Mouse (Mus musculus): Measurements from ENCODE around the gene Prn.

DNA sequence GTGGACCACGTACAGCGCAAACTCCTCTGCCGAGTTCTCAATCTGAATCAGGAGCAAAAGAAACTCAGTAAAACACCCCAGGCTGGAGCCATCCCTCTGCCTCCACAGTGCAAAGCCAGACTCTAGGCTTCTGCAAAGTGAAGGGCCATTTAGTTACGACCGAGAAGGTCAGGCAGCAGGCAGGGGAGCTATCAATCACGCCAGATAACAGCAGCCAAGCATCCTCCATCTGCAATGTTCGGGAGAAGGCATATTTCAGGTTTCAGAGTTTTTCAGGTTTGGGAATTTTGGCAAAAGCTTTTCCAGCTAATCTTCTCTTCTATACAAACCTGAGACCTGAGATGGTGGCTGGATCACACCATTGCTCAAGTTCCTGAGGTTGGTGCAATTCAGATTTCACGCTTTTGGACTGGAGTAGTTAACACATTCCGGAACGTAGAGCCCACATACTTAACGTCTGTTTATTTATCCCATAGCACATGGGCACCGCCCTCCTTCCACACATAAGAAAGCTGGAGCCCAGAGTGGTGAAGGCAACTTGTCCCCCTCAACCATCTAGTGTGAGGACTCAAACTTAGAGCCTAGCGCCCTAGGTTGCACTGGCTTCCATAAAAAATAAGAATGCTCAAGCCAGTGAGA lies 92.1 kb downstream of the Prn start:
- TF ChIP-seq MYOG (IDR thresholded peaks at IDR 0.05; ENCODE audit: control insufficient read depth in 1 of 3, insufficient read depth in 1 of 3, insufficient read length in 2 of 3, low read depth in 2 of 3), result no peak
- no peak for TF ChIP-seq POLR2AphosphoS2 (IDR thresholded peaks at IDR 0.05; ENCODE audit: insufficient read length, low read depth)
- no peak for TF ChIP-seq USF1 (IDR thresholded peaks at IDR 0.05; ENCODE audit: low read depth)
- no peak for TF ChIP-seq POLR2A (IDR thresholded peaks at IDR 0.05; ENCODE audit: insufficient read length, low read depth)
